27 mouse cellular contexts compared by ENCODE assay signal in genomic region chr2:169589697-169590096, GRCm38 (mm10). TPM values are rescaled to one million over a fixed set of nuclear protein-coding genes. Genes with fewer than 3 reads are reported as not detected.
DNase-seq lines count a peak whose midpoint lies in the region; ATAC-seq lines count a peak whose summit lies in the region.
"Had no signal": no experiment of that assay in that cellular context is flagged by ENCODE, and none has a peak within 500 bp of the region (broad histone marks: within the 10 kb centered on the region; RNA-seq: fewer than 3 reads in every experiment).

No protein-coding gene starts in this region.

- DNase-seq in CD4-positive, CD25-positive, alpha-beta regulatory T cell, adult 2 months (ENCODE audit: low read depth, low spot score): peak; percentile 69
- DNase-seq in R1 (ENCODE audit: low read depth, low spot score): peak; percentile 12
- DNase-seq in naive thymus-derived CD4-positive, alpha-beta T cell, adult 2 months (ENCODE audit: low read depth): peak; percentile 10
- DNase-seq in spleen, adult 18-20 months: no peak
- DNase-seq: adrenal gland, postnatal 10 days; cerebellum, adult 11 months; cerebellum, adult 8-10 months; cerebellum, postnatal 14 days; gastrocnemius, postnatal 36 days; heart, adult 11 months; heart, postnatal 36 days had no signal

- H3K9ac ChIP-seq in hindbrain, embryonic 16.5 days (ENCODE audit: low read depth, low read length): no peak overlapping the region
- H3K9ac ChIP-seq: embryonic facial prominence, embryonic 15.5 days; heart, embryonic 13.5 days; hindbrain, embryonic 15.5 days had no signal

- WGBS in hindbrain, embryonic 16.5 days: 95% methylated on average over 10 of the region's 10 CpGs

- no peak for ATAC-seq in megakaryocyte progenitor cell, adult 5-6 weeks (replicated peaks; ENCODE audit: poor library complexity)
- no peak for ATAC-seq in hindbrain, embryonic 16.5 days
- ATAC-seq: forebrain, embryonic 14.5 days had no signal

- H3K27me3 ChIP-seq in hindbrain, embryonic 16.5 days (replicated peaks; ENCODE audit: control insufficient read depth, insufficient read depth, low read length): no peaks in the 10 kb centered on the region
- H3K27me3 ChIP-seq: embryonic facial prominence, embryonic 15.5 days; heart, embryonic 13.5 days; hindbrain, embryonic 15.5 days had no signal

- H3K4me1 ChIP-seq in hindbrain, embryonic 16.5 days (ENCODE audit: control insufficient read depth, insufficient read depth, low read depth, low read length): no peaks in the 10 kb centered on the region; the same call in 1 of the 2 replicates
- H3K4me1 ChIP-seq: embryonic facial prominence, embryonic 15.5 days; heart, embryonic 13.5 days had no signal

- H3K27ac ChIP-seq in hindbrain, embryonic 16.5 days (ENCODE audit: low read depth, low read length): no peak overlapping the region
- H3K27ac ChIP-seq: embryonic facial prominence, embryonic 15.5 days; forebrain, embryonic 10.5 days; heart, embryonic 13.5 days; hindbrain, embryonic 15.5 days had no signal

- no peaks in the 10 kb centered on the region for H3K36me3 ChIP-seq in hindbrain, embryonic 16.5 days (ENCODE audit: control insufficient read depth, insufficient read depth, low read length)
- H3K36me3 ChIP-seq: embryonic facial prominence, embryonic 15.5 days; forebrain, embryonic 10.5 days; heart, embryonic 13.5 days; hindbrain, embryonic 15.5 days had no signal

- H3K4me2 ChIP-seq in hindbrain, embryonic 16.5 days (ENCODE audit: low read length): no peak overlapping the region
- H3K4me2 ChIP-seq: embryonic facial prominence, embryonic 15.5 days; heart, embryonic 13.5 days; hindbrain, embryonic 15.5 days had no signal

- H3K9me3 ChIP-seq in hindbrain, embryonic 16.5 days (ENCODE audit: control insufficient read depth, low read length): no peaks in the 10 kb centered on the region
- H3K9me3 ChIP-seq: embryonic facial prominence, embryonic 15.5 days; forebrain, embryonic 10.5 days; heart, embryonic 13.5 days; hindbrain, embryonic 15.5 days had no signal

- no peak overlapping the region for H3K4me3 ChIP-seq in hindbrain, embryonic 16.5 days (ENCODE audit: low read length)
- H3K4me3 ChIP-seq: embryonic facial prominence, embryonic 15.5 days; erythroblast, embryonic 14.5 days; forebrain, embryonic 10.5 days; heart, embryonic 13.5 days; hindbrain, embryonic 15.5 days had no signal

RNA-seq across cellular contexts. Expression of gene Gm11011, which starts 2.2 kb away (rescaled TPM):
- not detected in 2 replicates for total RNA-seq in megakaryocyte progenitor cell, adult 5-6 weeks (2015)
- total RNA-seq in megakaryocyte progenitor cell, adult 5-6 weeks (2017): not detected in 2 replicates
- polyA plus RNA-seq in hindbrain, embryonic 16.5 days (2015; fragmentation: Nextera tagmentation; extraction: Ambion mirVana): not detected in 2 replicates
- total RNA-seq: adrenal gland, postnatal 10 days; adrenal gland, postnatal 4 days; common myeloid progenitor, adult 5-6 weeks; gastrocnemius, adult 8-10 months; gastrocnemius, postnatal 36 days; heart, postnatal 36 days; MEL had no signal
- polyA plus RNA-seq: brain, embryonic 14.5 days; embryonic facial prominence, embryonic 11.5 days; embryonic facial prominence, embryonic 15.5 days; erythroblast, embryonic 14.5 days; forebrain, embryonic 10.5 days; forebrain, embryonic 14.5 days; heart, embryonic 13.5 days; heart, postnatal 0 days; hindbrain, embryonic 11.5 days; hindbrain, embryonic 15.5 days had no signal

RNA-seq across cellular contexts. Expression of gene Tshz2, which starts 43.1 kb away (rescaled TPM):
- total RNA-seq in megakaryocyte progenitor cell, adult 5-6 weeks (2015): not detected in 2 replicates
- total RNA-seq in megakaryocyte progenitor cell, adult 5-6 weeks (2017): not detected in 2 replicates
- 32.0 and 33.5 TPM in 2 replicates for polyA plus RNA-seq in hindbrain, embryonic 16.5 days (2015; fragmentation: Nextera tagmentation; extraction: Ambion mirVana)
- total RNA-seq: common myeloid progenitor, adult 5-6 weeks; MEL had no signal
- polyA plus RNA-seq: erythroblast, embryonic 14.5 days had no signal

Comparison
In these comparisons a context has a peak if more than half of its experiments do, and no peak if none do; other contexts are left out.
1. DNase-seq: peak in CD4-positive, CD25-positive, alpha-beta regulatory T cell, adult 2 months (single experiment), R1 (single experiment) and naive thymus-derived CD4-positive, alpha-beta T cell, adult 2 months (single experiment); none in spleen, adult 18-20 months (0 of 2).